Mouse (Mus musculus) liver, embryonic 14.5 days (tissue): ENCODE measurements around the gene Anp32b.

Experiments used
- CTCF ChIP-seq: IDR thresholded peaks from 2 replicates; pipeline ENCODE4 v1.5.1; 2016; ENCODE audit warnings: antibody characterized with exemption, low read depth, control low read depth
- EP300 ChIP-seq: IDR thresholded peaks from 2 replicates; pipeline ENCODE4 v1.6.1; 2016; ENCODE audit warnings: antibody characterized with exemption, low read depth

- TF ChIP-seq EP300 (no peak), CTCF (no peak)
These were observed 6.1 kb downstream of the Anp32b start for GRCm38 (mm10) chr4:46456762-46457161.
